In genomic region chr6:141141016-141141415, GRCm38 (mm10) we compare ENCODE assay signal across 19 mouse cellular contexts.
DNase-seq lines count a peak whose midpoint lies in the region; ATAC-seq lines count a peak whose summit lies in the region.
"Had no signal": no experiment of that assay in that cellular context is flagged by ENCODE, and none has a peak within 500 bp of the region (broad histone marks: within the 10 kb centered on the region; RNA-seq: fewer than 3 reads in every experiment).

No protein-coding gene starts in this region.

- DNase-seq in 3134 (ENCODE audit: extremely low read depth, insufficient read length, low spot score) (peak; percentile 9), R1 (ENCODE audit: low read depth, low spot score) (peak; percentile 55)
- peak; percentile 35 to 48 for DNase-seq in heart, postnatal 14 days
- DNase-seq in forebrain, embryonic 14.5 days (ENCODE audit: low spot score): no peak
- no peak for DNase-seq in spleen, adult 12 weeks (ENCODE audit: low spot score)
- DNase-seq: cerebellum, adult 11 months; cerebellum, postnatal 14 days; gastrocnemius, postnatal 36 days; kidney, postnatal 36 days; lung, postnatal 4 days; midbrain, embryonic 14.5 days; thymus, adult 18-20 months; thymus, postnatal 36 days had no signal

- 51% methylated on average over 22 of the region's 22 CpGs for WGBS in heart, embryonic 13.5 days
- 96% methylated on average over 22 of the region's 22 CpGs for WGBS in forebrain, embryonic 14.5 days
- 96% methylated on average over 22 of the region's 22 CpGs for WGBS in forebrain, embryonic 13.5 days

- H3K4me3 ChIP-seq in heart, embryonic 13.5 days: peak overlapping the region; percentile 17; the same call in 1 of the 2 replicates
- no peak overlapping the region for H3K4me3 ChIP-seq in forebrain, embryonic 14.5 days (ENCODE audit: low read depth, low read length)
- H3K4me3 ChIP-seq in forebrain, embryonic 13.5 days: no peak overlapping the region
- H3K4me3 ChIP-seq: forebrain, embryonic 10.5 days; kidney, embryonic 15.5 days had no signal

- H3K27me3 ChIP-seq in heart, embryonic 13.5 days (replicated peaks): no peaks in the 10 kb centered on the region
- no peaks in the 10 kb centered on the region for H3K27me3 ChIP-seq in forebrain, embryonic 14.5 days (replicated peaks; ENCODE audit: control insufficient read depth, insufficient read depth, low read length)
- H3K27me3 ChIP-seq in forebrain, embryonic 13.5 days: no peaks in the 10 kb centered on the region
- H3K27me3 ChIP-seq: kidney, embryonic 15.5 days had no signal

- H3K36me3 ChIP-seq in heart, embryonic 13.5 days: no peaks in the 10 kb centered on the region
- no peaks in the 10 kb centered on the region for H3K36me3 ChIP-seq in forebrain, embryonic 14.5 days (ENCODE audit: control insufficient read depth, insufficient read depth, low read length)
- H3K36me3 ChIP-seq in forebrain, embryonic 13.5 days (ENCODE audit: poor library complexity, severe bottlenecking): no peaks in the 10 kb centered on the region
- H3K36me3 ChIP-seq: forebrain, embryonic 10.5 days; kidney, embryonic 15.5 days had no signal

- peak overlapping the region; percentile 46 for H3K4me2 ChIP-seq in heart, embryonic 13.5 days
- no peak overlapping the region for H3K4me2 ChIP-seq in forebrain, embryonic 14.5 days (ENCODE audit: low read length)
- no peak overlapping the region for H3K4me2 ChIP-seq in forebrain, embryonic 13.5 days
- H3K4me2 ChIP-seq: kidney, embryonic 15.5 days had no signal

- ATAC-seq in heart, embryonic 13.5 days (ENCODE audit: extremely low read depth, insufficient number of reproducible peaks, low FRiP score, low TSS enrichment): no peak
- no peak for ATAC-seq in forebrain, embryonic 14.5 days
- ATAC-seq in forebrain, embryonic 13.5 days: no peak
- ATAC-seq: hindbrain, postnatal 0 days; intestine, embryonic 16.5 days had no signal

- H3K9ac ChIP-seq in heart, embryonic 13.5 days: no peak overlapping the region
- H3K9ac ChIP-seq in forebrain, embryonic 14.5 days (ENCODE audit: low read length): no peak overlapping the region
- H3K9ac ChIP-seq in forebrain, embryonic 13.5 days: no peak overlapping the region
- H3K9ac ChIP-seq: kidney, embryonic 15.5 days had no signal

- no peaks in the 10 kb centered on the region for H3K9me3 ChIP-seq in heart, embryonic 13.5 days
- no peaks in the 10 kb centered on the region for H3K9me3 ChIP-seq in forebrain, embryonic 14.5 days (replicated peaks; ENCODE audit: control insufficient read depth, low read length)
- H3K9me3 ChIP-seq in forebrain, embryonic 13.5 days (replicated peaks): no peaks in the 10 kb centered on the region
- H3K9me3 ChIP-seq: forebrain, embryonic 10.5 days; kidney, embryonic 15.5 days had no signal

- peaks cover 4% of the 10 kb centered on the region; the same call in 1 of the 2 replicates for H3K4me1 ChIP-seq in heart, embryonic 13.5 days
- H3K4me1 ChIP-seq in forebrain, embryonic 14.5 days (ENCODE audit: control insufficient read depth, insufficient read depth, low read length): no peaks in the 10 kb centered on the region
- H3K4me1 ChIP-seq in forebrain, embryonic 13.5 days: no peaks in the 10 kb centered on the region

- intact Hi-C loops in heart, postnatal 14 days (cut with DNase I): no loop called here

- no peak overlapping the region for H3K27ac ChIP-seq in heart, embryonic 13.5 days (replicated peaks)
- no peak overlapping the region for H3K27ac ChIP-seq in forebrain, embryonic 14.5 days (ENCODE audit: low read depth, low read length)
- no peak overlapping the region for H3K27ac ChIP-seq in forebrain, embryonic 13.5 days
- H3K27ac ChIP-seq: forebrain, embryonic 10.5 days; hindbrain, postnatal 0 days; kidney, embryonic 15.5 days had no signal

Comparison
In these comparisons a context has a peak if more than half of its experiments do, and no peak if none do; other contexts are left out.
1. DNase-seq: peak in 3134 (single experiment), R1 (single experiment) and heart, postnatal 14 days (2 of 2); none in forebrain, embryonic 14.5 days (single experiment) and spleen, adult 12 weeks (single experiment).